Mouse (Mus musculus): ENCODE measurements around the gene Rbm14.

- no peak for TF ChIP-seq POLR2A (IDR thresholded peaks at IDR 0.05; ENCODE audit: borderline replicate concordance, extremely low read depth, low read depth, low read length)
- no peak for TF ChIP-seq CTCF (IDR thresholded peaks at IDR 0.05; ENCODE audit: insufficient read depth, low read length)
Measured at GRCm38 (mm10) chr19:4833977-4834376, 22.5 kb upstream of the Rbm14 start.
